Comparison of ENCODE assay signal across 7 mouse cellular contexts in genomic region chr4:82613606-82614465, GRCm38 (mm10).
DNase-seq lines count a peak whose midpoint lies in the region; ATAC-seq and TF ChIP-seq lines count a peak whose summit lies in the region.

No protein-coding gene starts in this region.

- DNase-seq in 3T3-L1 (ENCODE audit: low read depth, low spot score) = peak; percentile 77
- peak; percentile 65 for DNase-seq in layer of hippocampus, adult 11-12 months (ENCODE audit: low spot score)

- H3K4me1 ChIP-seq in ES-Bruce4 (ENCODE audit: control insufficient read depth, insufficient read depth, low read length) = no peaks in the 10 kb centered on the region
- H3K4me1 ChIP-seq in heart, embryonic 13.5 days = peaks cover 26% of the 10 kb centered on the region
- peaks cover 24% of the 10 kb centered on the region for H3K4me1 ChIP-seq in midbrain, embryonic 13.5 days (replicated peaks)

- H3K9me3 ChIP-seq in ES-Bruce4 (replicated peaks; ENCODE audit: control insufficient read depth, insufficient read depth, low read length, poor library complexity, severe bottlenecking) = no peaks in the 10 kb centered on the region
- no peaks in the 10 kb centered on the region for H3K9me3 ChIP-seq in heart, embryonic 13.5 days
- H3K9me3 ChIP-seq in midbrain, embryonic 13.5 days = no peaks in the 10 kb centered on the region

- H3K27me3 ChIP-seq in ES-Bruce4 (ENCODE audit: control insufficient read depth, insufficient read depth, low read length, poor library complexity, severe bottlenecking) = no peaks in the 10 kb centered on the region
- no peaks in the 10 kb centered on the region for H3K27me3 ChIP-seq in heart, embryonic 13.5 days (replicated peaks)
- H3K27me3 ChIP-seq in midbrain, embryonic 13.5 days = no peaks in the 10 kb centered on the region

- no peak overlapping the region for H3K4me2 ChIP-seq in heart, embryonic 13.5 days
- H3K4me2 ChIP-seq in midbrain, embryonic 13.5 days (replicated peaks) = peak overlapping the region; percentile 9

- no peak for TF ChIP-seq EP300 in ES-Bruce4 (IDR thresholded peaks at IDR 0.05; ENCODE audit: insufficient read depth, low read depth, low read length)

- no peak overlapping the region for H3K27ac ChIP-seq in ES-Bruce4 (ENCODE audit: insufficient read depth, low read length)
- H3K27ac ChIP-seq in heart, embryonic 13.5 days (replicated peaks) = no peak overlapping the region
- peak overlapping the region; percentile 49 for H3K27ac ChIP-seq in midbrain, embryonic 13.5 days

- no peak overlapping the region for H3K4me3 ChIP-seq in ES-Bruce4 (ENCODE audit: low read depth, low read length)
- no peak overlapping the region for H3K4me3 ChIP-seq in heart, embryonic 13.5 days
- H3K4me3 ChIP-seq in midbrain, embryonic 13.5 days (replicated peaks) = no peak overlapping the region

- no peaks in the 10 kb centered on the region for H3K36me3 ChIP-seq in ES-Bruce4 (ENCODE audit: control insufficient read depth, insufficient read depth, low read length, poor library complexity, severe bottlenecking)
- no peaks in the 10 kb centered on the region for H3K36me3 ChIP-seq in heart, embryonic 13.5 days
- no peaks in the 10 kb centered on the region for H3K36me3 ChIP-seq in midbrain, embryonic 13.5 days

- WGBS in heart, embryonic 13.5 days = 42% methylated on average over 7 of the region's 7 CpGs
- 29% methylated on average over 7 of the region's 7 CpGs for WGBS in midbrain, embryonic 13.5 days

- no peak overlapping the region for H3K9ac ChIP-seq in ES-Bruce4 (ENCODE audit: low read depth, poor library complexity, severe bottlenecking)
- H3K9ac ChIP-seq in heart, embryonic 13.5 days = peak overlapping the region; percentile 2; the same call in 1 of the 2 replicates
- no peak overlapping the region for H3K9ac ChIP-seq in midbrain, embryonic 13.5 days (replicated peaks)

- no peak for TF ChIP-seq POLR2A in ES-Bruce4 (IDR thresholded peaks at IDR 0.05; ENCODE audit: insufficient read depth, low read length)

- peak; percentile 11 for TF ChIP-seq CTCF in ES-Bruce4 (IDR thresholded peaks at IDR 0.05; ENCODE audit: low read depth, low read length)

- ATAC-seq in common myeloid progenitor, adult 5-6 weeks (replicated peaks; ENCODE audit: low read depth, poor library complexity, severe bottlenecking) = peak; percentile 68
- no peak for ATAC-seq in heart, embryonic 13.5 days (ENCODE audit: extremely low read depth, insufficient number of reproducible peaks, low FRiP score, low TSS enrichment)
- ATAC-seq in midbrain, embryonic 13.5 days = peak; percentile 81
- ATAC-seq in erythroid progenitor cell, adult 5-6 weeks (replicated peaks; ENCODE audit: low FRiP score, poor library complexity, severe bottlenecking) = no peak

Comparison
In these comparisons a context has a peak if more than half of its experiments do, and no peak if none do; other contexts are left out.
1. ATAC-seq: peak in common myeloid progenitor, adult 5-6 weeks (single experiment) and midbrain, embryonic 13.5 days (single experiment); none in heart, embryonic 13.5 days (single experiment) and erythroid progenitor cell, adult 5-6 weeks (single experiment).